Mouse (Mus musculus) liver, embryonic 14.5 days (tissue): ENCODE measurements at regions not wholly inside any gene's neighbourhood (a gene's known extent, or its start where the extent isn't known, plus 50 kb on each side); places are given as distances from the start of the nearest gene placed in this dataset.

ENCODE experiments used
- CTCF ChIP-seq: IDR thresholded peaks from 2 replicates; pipeline ENCODE4 v1.5.1; 2016; ENCODE audit warnings: antibody characterized with exemption, low read depth, control low read depth
- EP300 ChIP-seq: IDR thresholded peaks from 2 replicates; pipeline ENCODE4 v1.6.1; 2016; ENCODE audit warnings: antibody characterized with exemption, low read depth

DNA sequence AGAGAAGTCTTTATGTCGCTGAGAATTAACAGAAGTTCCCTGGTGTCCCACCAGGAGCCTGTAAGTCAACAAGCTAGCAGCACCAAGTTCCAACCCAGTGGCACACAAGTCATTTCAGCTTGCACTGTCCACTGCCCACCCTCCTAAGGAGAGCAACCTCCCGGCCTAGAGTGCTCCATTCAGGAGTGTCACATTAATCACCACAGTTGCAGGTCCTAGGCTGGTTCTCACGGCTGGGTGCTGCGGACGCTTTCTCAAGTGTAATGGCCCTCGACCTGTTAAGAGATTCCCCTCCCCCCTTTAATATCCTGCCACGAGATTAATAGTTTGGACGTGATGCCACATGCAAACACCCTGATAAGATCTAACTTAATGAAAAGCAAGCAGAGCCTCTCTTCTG, 288.2 kb upstream of the Usp25 start:
- TF ChIP-seq CTCF, result no peak
- TF ChIP-seq EP300, result no peak
